Mouse (Mus musculus) heart, postnatal 0 days (tissue): ENCODE measurements around the gene Gm14685.
"Not testable (repeated sequence)": the region's sequence is repeated elsewhere in the genome, so short reads cannot be mapped to it uniquely, and the experiment has no call there.

Experiments used
- CTCF ChIP-seq: IDR thresholded peaks from 2 replicates; pipeline ENCODE4 v1.5.1; 2016; ENCODE audit warnings: antibody characterized with exemption, control low read depth, low read depth
- EP300 ChIP-seq: IDR thresholded peaks from 2 replicates; pipeline ENCODE4 v1.6.1; 2016; ENCODE audit warnings: antibody characterized with exemption, low read depth

DNA sequence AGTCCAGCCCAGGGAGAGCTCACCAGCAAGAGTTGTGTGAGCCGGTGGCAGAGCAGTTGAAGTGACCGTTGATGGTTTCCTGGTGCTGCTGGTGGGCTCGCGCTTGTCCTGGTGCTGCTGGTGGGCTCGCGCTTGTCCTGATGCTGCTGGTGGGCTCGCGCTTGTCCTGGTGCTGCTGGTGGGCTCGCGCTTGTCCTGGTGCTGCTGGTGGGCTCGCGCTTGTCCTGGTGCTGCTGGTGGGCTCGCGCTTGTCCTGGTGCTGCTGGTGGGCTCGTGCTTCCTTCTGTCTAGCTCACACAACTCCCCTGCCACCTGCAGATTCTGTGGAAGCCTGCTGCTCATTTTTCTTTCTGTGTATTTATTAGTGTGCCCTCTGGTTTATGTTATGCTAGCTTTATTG, 60.0 kb downstream of the Gm14685 start, which contains the start of gene Spin2d:
- TF ChIP-seq CTCF, EP300: not testable (repeated sequence)
